Mouse (Mus musculus) lung, adult 2 months (tissue): Measurements from ENCODE around the gene Pdap1.
"Not testable (repeated sequence)": the region's sequence is repeated elsewhere in the genome, so short reads cannot be mapped to it uniquely, and the experiment has no call there.

Source experiments
- CTCF ChIP-seq: fragments of 200-500 bp; IDR thresholded peaks from 2 replicates; pipeline ENCODE4 v1.5.1; 2011; ENCODE audit warnings: mild to moderate bottlenecking, low read length, control low read depth; ENCODE audit not compliant: insufficient read depth
- POLR2A ChIP-seq: fragments of 200-500 bp; IDR thresholded peaks from 2 replicates; pipeline ENCODE4 v1.6.1; 2011; ENCODE audit warnings: low read depth, mild to moderate bottlenecking, control low read depth, low read length, borderline replicate concordance; ENCODE audit errors: extremely low read depth

DNA sequence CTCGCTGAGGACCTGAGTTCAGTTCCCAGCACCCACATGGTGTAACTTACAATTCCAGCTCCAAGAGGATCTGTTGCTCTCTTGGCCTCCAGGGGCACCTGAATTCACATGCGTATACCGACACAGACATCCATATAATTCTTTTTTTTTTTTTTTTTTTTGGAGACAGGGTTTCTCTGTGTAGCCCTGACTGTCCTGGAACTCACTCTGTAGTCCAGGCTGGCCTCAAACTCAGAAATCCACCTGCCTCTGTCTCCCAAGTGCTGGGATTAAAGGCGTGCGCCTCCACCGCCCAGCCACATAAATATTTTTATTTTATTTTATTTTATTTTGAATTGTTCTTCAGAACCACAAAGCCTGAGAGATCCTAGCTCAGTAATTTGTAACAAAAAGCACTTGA, 56.8 kb downstream of the Pdap1 start:
- TF ChIP-seq POLR2A, CTCF: not testable (repeated sequence)
